Mouse (Mus musculus) heart, postnatal 36 days (tissue): ENCODE measurements around the gene Casp2. TPM values are rescaled to one million over a fixed set of nuclear protein-coding genes. Genes with fewer than 3 reads are reported as not detected.

Experiments used
- DNase-seq, 2 experiments: peaks; one replicate each; pipeline ENCODE4 v3.0.0; 2021 to 2022
- intact Hi-C: fragments of 180-260 bp; cut with DNase I; formaldehyde crosslinking; loops from one replicate; pipeline ENCODE4 v1.15.1; 2025
- total RNA-seq, 2 experiments: library from RNA; stranded (reverse); gene quantifications; 2 replicates each; pipeline ENCODE4 v1.2.3; 2021

Casp2 gene
- total RNA-seq, 2 experiments from 2014 or later, result 10.8 to 11.3 TPM

DNA sequence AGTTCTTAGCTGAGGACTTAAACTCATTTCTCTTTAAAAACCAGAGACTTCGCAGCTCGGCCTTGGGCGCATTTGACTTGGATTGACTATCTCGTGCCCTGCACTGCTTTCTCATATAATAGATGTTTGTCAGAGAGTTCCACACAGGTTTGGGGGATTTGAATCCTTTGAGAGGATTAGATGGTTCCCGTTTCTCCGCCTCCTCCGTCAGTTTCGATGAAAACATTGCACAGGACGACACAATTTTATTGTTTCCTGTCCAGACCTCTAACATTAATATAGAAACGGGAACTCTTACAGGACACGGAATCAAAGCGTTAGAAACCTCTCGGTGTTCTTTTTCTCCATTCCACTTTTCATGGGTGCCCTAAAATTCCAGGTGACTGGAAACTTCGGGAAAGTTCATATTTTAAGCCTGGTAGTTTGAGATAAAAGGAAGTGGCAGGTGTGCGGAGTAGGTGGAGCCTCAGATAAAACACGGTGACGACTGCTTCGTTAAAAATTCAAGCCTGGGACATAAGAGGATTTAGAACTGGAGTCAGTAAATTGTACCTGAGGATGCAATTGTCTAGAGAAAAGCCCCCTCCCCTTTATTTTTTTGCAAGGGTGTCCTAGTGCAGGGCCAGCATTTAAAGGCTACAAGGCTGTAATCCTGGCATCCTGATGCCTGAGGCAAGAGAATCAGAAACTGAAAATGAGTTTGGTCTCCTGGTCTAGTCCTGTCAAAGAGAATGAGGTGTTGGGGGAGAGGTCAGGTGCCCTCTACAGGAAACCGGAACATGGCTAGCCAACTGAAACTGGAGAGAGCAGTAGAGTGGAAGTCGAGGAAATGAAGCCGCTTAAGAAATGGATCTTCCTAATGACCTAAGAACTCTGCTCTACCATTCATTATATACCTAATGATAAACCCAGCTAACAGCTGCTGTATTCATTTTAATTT lies 876 bp downstream of the Casp2 start:
- intact Hi-C loops, result loop anchor here (2.0 kb wide), 3 partner anchors 19 to 83 kb away; partner anchors contain the start of genes Fam131b and Zyx
- DNase-seq, result no peak

DNA sequence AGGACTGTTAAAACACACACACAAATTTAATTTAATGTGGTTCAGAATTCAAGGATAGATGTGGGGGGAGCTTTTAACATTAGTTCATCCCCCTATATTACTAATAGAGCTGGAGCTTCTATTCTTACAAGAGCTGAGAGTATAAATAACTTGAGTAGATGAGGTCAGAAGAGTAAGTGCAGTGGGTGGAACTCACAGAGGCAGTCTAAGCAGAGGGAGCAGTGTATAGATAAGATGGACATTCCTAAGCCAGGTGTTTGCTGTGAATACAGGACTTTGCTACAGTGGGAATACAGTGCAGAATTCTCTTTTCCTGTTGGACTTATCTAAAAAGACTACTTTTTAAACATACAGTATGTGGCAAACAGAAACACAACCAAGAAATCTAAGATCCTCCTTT lies 6.0 kb downstream of the Casp2 start:
- DNase-seq, result no peak
- intact Hi-C loops, result no loop called here

DNA sequence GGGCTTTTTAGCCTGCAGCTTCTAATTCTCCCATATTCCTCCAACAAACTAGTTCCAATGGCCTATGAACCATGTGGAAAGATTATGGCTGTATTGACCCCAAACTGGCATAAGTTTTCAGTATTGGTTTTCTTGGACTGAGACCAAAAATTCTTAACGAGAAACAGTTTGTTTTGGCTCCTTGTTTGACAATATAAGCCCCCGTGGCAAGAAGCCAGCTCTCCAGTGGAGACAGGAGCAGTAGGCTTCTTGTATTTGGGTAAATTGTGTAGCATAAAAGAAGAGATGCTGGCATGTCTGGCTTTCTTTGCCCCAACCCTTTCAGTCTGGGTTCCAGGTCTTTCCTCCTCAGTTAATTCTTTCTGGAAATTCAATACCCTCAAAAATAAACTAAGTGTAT lies 11.4 kb downstream of the Casp2 start:
- DNase-seq, result no peak
- intact Hi-C loops, result no loop called here

- intact Hi-C loops, result no loop called here
- no peak for DNase-seq
Measured at GRCm38 (mm10) chr6:42282865-42283528, 18.2 kb downstream of the Casp2 start.

DNA sequence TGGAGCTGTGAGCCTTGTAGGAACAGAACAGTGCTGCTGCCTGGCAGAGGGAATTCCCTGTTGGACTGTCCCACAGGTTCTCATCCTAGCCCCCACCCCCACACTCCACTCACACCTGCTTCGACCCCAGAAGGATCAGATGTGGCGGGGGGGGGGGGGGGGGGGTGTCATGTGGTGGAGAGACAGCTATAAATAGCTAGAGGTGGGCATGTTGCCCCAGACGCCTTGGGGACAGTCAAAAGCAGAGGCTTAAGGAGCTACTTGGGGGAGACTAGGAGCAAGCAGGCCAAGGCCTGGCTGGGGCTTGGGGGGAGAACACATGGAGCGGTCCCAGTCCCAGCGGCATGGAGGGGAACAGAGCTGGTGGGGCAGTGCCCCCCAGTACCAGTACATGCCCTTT lies 21.7 kb downstream of the Casp2 start, which contains the start of gene Clcn1:
Gene Clcn1, plus strand, starts transcription at position 238 of the 400 bp plus-strand sequence.
- intact Hi-C loops, result no loop called here
- no peak for DNase-seq

DNA sequence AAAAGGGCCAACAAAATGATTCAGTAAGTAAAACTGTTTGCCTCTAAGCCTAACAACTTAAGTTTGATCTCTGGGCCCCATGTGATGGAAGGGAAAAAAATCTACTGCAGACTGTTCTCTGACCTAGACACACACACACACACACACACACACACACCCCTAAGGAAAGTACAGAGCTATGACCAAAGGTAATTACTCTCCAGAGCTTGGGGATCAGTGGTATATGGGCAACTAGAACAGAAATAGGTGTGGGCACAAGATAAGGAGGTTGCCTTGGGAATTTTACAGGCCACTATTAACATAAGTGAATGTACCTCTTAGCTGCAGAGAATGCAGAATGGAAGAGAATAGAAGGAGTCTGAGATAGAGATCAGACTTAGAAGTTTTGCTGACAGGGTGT lies 22.8 kb downstream of the Casp2 start:
- intact Hi-C loops, result no loop called here
- no peak for DNase-seq

GRCm38 (mm10) chr6:42293327-42293726 lies 28.5 kb downstream of the Casp2 start:
- DNase-seq, result no peak
- intact Hi-C loops, result no loop called here

DNA sequence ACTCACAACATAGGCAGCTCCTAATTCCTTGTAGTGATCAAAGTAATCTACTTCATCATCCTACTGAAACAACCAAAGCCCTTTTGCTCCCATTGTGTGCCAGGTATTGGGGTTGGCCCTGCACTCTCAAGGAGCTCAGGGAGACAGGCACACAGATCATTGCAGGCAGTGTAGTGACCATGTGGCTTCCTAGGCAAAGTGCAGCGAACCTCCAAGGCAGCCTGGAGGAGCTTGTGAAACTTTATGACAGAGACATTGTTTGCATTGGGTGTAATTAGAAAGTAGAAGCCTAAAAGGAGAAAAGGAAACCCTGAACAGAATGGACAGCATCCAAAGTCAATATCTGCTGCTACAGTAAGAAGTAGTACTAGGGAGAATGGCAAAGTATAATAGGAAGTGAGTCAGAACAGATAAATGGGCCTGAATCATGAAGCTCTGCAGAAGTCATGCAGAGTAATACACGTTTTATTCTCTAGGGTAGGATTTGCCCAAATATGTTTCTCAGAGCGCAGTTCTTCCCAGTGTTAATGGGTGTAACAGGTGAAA lies 30.8 kb downstream of the Casp2 start:
- no peak for DNase-seq
- intact Hi-C loops, result no loop called here

GRCm38 (mm10) chr6:42299362-42299761 lies 34.6 kb downstream of the Casp2 start:
- intact Hi-C loops, result no loop called here
- DNase-seq, result no peak

DNA sequence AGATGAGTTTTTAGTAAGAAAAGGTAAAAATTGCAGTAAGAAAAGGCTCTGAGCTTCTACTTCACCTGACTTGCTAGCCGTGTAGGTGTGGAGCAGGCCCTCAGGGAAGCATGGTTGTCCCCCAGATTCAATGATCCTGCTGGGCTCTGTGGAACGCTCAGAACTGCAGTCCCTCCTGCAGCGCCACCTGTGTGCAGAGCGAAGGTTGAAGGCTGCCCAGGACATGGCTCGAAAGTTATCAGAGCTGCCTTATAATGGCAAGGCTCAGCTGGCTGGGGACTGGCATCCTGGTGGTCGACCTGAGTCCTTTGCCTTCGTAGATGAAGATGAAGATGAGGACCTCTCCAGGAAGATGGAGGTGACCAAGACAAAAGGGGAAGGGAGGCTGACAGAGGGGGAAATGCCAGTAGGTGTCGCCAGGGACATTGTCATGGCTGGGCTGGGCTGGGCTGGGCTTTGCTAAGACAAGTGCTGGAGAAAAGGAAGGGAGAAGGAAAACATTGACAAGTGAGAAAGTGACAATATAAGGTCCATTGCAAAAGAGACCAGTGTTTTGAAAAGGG lies 45.1 kb downstream of the Casp2 start:
- DNase-seq, result no peak
- intact Hi-C loops, result no loop called here

DNA sequence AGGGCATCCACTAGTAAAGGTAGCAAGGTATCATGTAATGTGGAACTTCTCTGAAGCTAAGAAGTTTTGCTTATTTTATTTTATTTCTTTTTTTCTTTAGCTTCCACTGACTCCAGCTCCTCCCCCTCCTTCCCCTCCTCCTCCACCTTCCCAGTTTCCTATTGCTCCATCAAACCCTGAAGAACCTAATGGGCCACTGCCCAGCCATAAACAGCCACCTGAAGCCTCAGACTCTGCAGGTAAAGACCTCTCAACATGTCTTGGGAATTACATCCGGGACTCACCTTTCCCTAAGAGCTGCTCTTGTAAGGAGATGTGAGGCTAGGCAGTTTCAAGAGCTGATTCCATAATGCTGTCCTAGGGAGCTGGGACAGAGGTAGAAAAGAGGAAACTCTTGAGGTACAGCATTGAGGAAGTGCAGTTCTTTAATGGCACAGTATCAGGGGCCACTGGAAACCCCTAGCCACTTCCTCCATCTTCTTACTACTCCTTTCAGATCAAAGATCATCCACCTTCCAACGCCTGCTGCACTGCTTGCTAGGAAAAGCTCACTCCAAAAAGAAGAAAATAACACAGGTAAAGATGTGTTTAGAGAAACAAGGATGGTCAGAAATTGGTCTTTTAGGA lies 45.8 kb downstream of the Casp2 start:
- intact Hi-C loops, result no loop called here
- no peak for DNase-seq

DNA sequence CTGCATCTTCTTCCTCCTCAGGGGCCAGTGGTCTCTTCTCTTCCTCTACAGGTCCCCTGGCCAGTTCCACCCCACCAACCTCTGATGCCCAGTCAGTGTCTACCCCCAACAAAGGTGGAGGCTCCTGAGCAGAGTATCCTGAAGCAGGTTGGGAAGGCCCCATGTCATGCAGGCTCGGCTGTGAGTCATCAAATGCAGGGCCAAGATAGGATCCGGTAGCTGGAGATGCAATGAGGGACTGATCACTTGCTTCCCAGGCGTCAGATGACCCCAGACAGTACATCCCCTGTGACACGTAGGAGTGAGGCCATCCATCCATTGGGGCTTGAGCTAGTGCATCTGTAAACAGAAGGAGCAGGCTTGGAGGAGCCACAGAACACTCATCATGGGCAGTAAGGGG lies 53.5 kb downstream of the Casp2 start:
- DNase-seq, result no peak
- intact Hi-C loops, result no loop called here

- intact Hi-C loops, result loop anchor here (2.0 to 10.0 kb wide), 2 partner anchors 57 to 559 kb away; no protein-coding TSS in a partner anchor
Measured at GRCm38 (mm10) chr6:42323371-42324066, 58.7 kb downstream of the Casp2 start.

DNA sequence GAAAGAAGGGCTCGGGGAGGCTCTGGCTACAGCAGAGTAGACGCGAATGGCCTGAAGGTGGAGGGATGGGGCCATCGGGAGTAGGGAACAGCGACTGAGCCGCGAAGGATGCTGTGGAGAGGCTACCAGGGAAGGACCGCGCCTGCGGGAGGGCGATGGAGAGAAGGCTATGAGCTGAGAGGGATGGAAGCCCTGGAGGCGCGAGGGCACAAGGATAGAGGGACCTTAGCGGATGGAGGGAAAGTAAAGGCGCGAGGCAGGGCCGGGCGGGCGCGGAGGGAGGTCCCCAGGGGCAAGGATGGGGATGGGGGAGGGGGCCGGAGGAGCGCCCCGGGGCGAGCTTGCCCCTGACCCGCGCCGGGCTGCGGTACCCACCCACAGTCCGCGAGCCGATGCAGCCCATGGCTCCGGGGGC lies 59.3 kb downstream of the Casp2 start:
- DNase-seq, result peak in 1 of 2 experiments; percentile 24
- intact Hi-C loops, result loop anchor here (2.0 to 10.0 kb wide), 2 partner anchors 57 to 559 kb away; no protein-coding TSS in a partner anchor

More at GRCm38 (mm10) chr6:42323371-42324066, 58.7 kb downstream of the Casp2 start:
- DNase-seq, result no peak

GRCm38 (mm10) chr6:42324482-42325267 lies 59.9 kb downstream of the Casp2 start, which contains the start of gene Fam131b:
TSS of gene Fam131b (minus strand) at chr6:42324643.
- intact Hi-C loops, result loop anchor here (1.0 to 10.0 kb wide), 4 partner anchors 58 to 560 kb away; no protein-coding TSS in a partner anchor
- peak; percentile 40 to 57 for DNase-seq

DNA sequence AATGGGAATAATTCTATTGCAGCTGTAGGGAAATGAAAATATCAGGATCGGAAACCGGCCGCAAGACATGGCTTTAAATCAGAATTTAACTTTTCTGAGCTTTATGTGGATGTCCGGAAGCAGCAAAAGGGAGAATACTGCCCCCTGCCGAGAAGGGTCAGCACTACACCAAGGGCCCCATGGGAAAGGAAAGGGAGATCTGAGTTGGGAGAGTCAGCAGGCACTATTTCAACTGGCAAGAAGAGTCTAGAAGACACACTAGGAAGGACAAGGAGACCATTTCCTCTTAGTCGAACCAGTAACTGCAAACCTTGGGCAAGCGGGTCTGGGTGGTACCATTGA lies 60.5 kb downstream of the Casp2 start:
- intact Hi-C loops, result loop anchor here (1.0 to 10.0 kb wide), 4 partner anchors 58 to 560 kb away; no protein-coding TSS in a partner anchor
- DNase-seq, result peak; percentile 85 to 87

- DNase-seq, result no peak
- intact Hi-C loops, result loop anchor here (5.0 to 10.0 kb wide), 2 partner anchors 256 to 562 kb away; no protein-coding TSS in a partner anchor
Measured at GRCm38 (mm10) chr6:42326509-42326908, 61.7 kb downstream of the Casp2 start.

GRCm38 (mm10) chr6:42328757-42329156 lies 64.0 kb downstream of the Casp2 start:
- no peak for DNase-seq
- intact Hi-C loops, result loop anchor here (5.0 to 10.0 kb wide), 2 partner anchors 254 to 564 kb away; no protein-coding TSS in a partner anchor

GRCm38 (mm10) chr6:42330216-42330615 lies 65.4 kb downstream of the Casp2 start:
- intact Hi-C loops, result no loop called here
- no peak for DNase-seq
